Mouse (Mus musculus) kidney, postnatal 36 days (tissue): ENCODE results near the gene Tnfrsf23.
"Not testable (repeated sequence)": the region's sequence is repeated elsewhere in the genome, so short reads cannot be mapped to it uniquely, and the experiment has no call there.

Experiments used
- DNase-seq, 2 experiments: peaks; one replicate each; pipeline ENCODE4 v3.0.0; 2021 to 2022; ENCODE audit warnings: mixed read lengths in 2 of 2

The Tnfrsf23 gene

GRCm38 (mm10) chr7:143685359-143686067 is at the start of gene Tnfrsf23:
TSS of gene Tnfrsf23 (minus strand) at chr7:143685872.
- peak; percentile 83 to 86 for DNase-seq

- no peak for DNase-seq
Measured at GRCm38 (mm10) chr7:143733746-143734145, 48.1 kb upstream of the Tnfrsf23 start.

- DNase-seq, result peak; percentile 50 to 56
Measured at GRCm38 (mm10) chr7:143729886-143730285, 44.2 kb upstream of the Tnfrsf23 start.

GRCm38 (mm10) chr7:143726396-143726795 is 40.7 kb upstream of the Tnfrsf23 start:
- peak in 1 of 2 experiments; percentile 39 for DNase-seq

GRCm38 (mm10) chr7:143723841-143724240 is 38.2 kb upstream of the Tnfrsf23 start:
- DNase-seq, result no peak

DNA sequence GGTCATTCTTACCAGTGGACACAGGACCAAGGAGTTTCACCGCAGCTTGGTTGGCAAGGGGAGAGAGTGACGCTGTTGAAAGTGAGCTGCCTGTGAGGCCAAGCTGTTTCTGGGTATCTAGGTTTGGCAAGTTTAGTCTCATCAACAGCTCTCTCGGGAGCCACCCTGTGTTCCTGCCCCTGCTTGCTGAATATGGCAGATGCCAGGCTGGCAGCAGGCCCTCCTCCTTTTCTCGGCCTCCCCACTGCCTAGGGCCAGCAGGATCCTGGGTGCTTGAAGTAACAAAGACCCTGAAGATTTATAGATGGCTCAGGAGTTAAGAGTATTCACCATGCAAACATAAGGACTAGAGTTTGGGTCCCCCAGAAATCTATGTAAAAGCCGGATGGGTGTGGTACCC is 37.0 kb upstream of the Tnfrsf23 start:
- no peak for DNase-seq

- peak; percentile 45 to 47 for DNase-seq
Measured at GRCm38 (mm10) chr7:143717811-143718210, 32.1 kb upstream of the Tnfrsf23 start.

GRCm38 (mm10) chr7:143713421-143713820 is 27.7 kb upstream of the Tnfrsf23 start:
- DNase-seq, result no peak

GRCm38 (mm10) chr7:143712771-143713348 is 27.2 kb upstream of the Tnfrsf23 start:
- no peak for DNase-seq

DNA sequence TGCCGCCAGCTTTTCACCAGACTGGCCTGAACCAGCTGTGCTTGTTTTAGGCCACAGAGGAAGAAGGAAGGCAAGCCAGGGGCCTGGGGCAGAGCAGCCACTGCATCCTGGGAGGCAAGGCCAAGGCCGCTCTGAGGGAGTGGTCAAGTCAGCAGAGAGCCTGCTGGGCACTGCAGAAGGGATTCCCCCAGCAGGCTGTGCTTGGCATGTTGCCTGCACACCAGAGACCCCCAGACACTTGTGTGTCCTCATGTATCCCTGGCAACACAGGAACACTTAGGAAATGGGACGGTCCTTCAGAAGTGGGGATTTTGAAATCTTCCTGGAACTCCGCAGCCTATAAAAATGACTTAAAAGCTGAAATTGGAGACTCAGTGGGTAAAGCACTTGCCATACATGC is 26.4 kb upstream of the Tnfrsf23 start:
- DNase-seq, result peak; percentile 31 to 39

DNA sequence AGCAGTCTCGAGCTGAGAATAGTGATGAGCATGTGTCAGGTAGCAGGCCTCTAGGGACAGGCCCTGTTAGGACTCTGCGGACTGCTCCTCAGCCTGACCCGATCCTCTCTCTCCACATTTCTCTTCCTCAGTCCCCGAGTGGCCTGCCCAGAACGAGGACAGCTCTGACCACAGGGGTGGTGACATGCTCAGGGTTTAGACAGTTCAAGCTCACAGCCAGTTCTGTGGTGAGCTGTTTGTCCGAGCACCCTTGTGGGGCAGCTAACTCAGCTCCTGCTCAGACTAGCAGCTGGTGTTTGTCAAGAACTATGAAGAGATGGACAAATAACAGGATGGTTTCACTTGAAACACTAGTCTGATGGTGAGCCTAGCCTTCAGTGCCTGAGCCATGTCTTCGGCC is 25.7 kb upstream of the Tnfrsf23 start:
- DNase-seq, result peak; percentile 36 to 61

DNA sequence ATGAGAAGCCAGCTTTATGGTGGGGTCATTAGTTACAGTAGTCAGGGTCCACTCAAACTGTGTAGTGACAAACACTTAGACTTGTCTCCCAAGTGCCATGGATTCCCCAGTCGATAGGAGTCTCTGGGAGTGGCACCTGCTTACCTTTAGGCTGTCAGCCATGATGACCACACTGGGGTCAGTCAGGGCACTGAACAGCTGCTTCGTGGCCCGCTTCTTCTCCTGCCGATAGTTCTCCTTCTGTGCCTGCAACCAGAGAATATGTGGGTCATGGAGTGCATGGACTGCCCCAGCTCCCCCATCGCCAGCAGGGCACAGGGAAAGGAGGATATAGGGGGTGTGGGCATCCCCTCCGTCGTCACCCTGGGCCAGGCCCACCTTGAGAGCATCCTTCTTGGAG is 23.7 kb upstream of the Tnfrsf23 start:
- no peak for DNase-seq

GRCm38 (mm10) chr7:143706697-143707438 is 21.2 kb upstream of the Tnfrsf23 start:
- DNase-seq, result peak; percentile 95 to 97

DNA sequence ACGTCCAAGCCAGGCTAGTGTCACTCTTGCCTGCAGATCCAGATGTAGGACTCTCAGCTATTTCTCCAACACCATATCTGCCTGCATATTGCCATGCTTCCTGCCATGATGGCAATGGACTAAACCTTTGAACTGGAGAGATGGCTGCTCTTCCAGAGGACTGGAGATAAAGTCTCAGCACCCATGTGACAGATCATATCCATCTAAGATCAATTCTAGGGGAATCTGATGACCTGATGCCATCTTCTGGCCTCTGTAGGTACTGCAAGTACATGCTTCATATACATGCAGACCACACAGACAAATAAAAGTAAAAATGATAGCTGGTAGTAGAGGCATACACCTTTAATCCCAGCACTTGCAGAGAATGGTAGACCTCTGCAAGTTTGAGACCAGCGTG is 10.5 kb upstream of the Tnfrsf23 start:
- peak; percentile 37 to 70 for DNase-seq

GRCm38 (mm10) chr7:143694550-143694949 is 8.9 kb upstream of the Tnfrsf23 start:
- no peak for DNase-seq

- no peak for DNase-seq
Measured at GRCm38 (mm10) chr7:143692746-143693510, 7.3 kb upstream of the Tnfrsf23 start.

GRCm38 (mm10) chr7:143691909-143692308 is 6.2 kb upstream of the Tnfrsf23 start:
- no peak for DNase-seq

DNA sequence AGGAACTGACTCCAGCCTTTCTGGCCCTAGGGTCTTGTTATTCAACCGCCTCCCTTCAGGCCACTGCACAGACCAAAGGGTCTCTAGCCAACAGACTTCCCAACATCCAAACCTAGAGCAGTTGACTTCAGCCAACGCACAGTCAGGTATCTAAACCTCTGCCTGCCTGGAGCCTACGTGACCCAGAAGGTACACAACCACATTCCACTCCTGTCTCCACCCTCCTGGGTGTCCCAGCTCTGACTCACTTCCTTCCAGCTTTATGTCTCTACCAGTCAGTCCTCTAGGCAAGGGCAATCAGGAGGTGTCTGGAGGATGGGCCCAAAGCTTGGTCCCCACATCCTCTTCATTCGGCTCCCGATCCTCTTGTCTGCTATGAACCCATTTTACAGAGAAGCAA is 5.5 kb upstream of the Tnfrsf23 start:
- DNase-seq, result no peak

DNA sequence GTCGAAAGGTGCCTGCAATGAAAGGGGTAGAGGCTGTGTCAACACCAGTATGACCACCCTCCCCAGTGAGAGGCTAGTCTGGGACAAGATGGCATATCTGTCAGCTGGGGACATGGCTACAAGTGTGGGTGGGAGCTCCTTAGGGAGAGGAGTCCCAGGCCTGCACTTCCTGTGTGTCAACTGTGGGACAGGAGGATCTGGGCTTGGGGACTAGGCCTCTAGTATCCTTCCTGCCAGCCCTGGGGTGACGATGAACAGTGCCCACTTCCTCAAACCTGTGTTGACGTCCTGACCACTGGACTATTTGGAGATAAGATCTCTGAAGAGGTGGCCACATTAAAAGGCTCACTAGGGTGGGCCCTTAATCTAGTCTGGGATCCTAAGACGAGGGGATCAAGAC is 4.3 kb upstream of the Tnfrsf23 start:
- no peak for DNase-seq

- no peak for DNase-seq
Measured at GRCm38 (mm10) chr7:143689481-143689880, 3.8 kb upstream of the Tnfrsf23 start.

GRCm38 (mm10) chr7:143686676-143687075 is 1.0 kb upstream of the Tnfrsf23 start:
- DNase-seq, result not testable (repeated sequence)

DNA sequence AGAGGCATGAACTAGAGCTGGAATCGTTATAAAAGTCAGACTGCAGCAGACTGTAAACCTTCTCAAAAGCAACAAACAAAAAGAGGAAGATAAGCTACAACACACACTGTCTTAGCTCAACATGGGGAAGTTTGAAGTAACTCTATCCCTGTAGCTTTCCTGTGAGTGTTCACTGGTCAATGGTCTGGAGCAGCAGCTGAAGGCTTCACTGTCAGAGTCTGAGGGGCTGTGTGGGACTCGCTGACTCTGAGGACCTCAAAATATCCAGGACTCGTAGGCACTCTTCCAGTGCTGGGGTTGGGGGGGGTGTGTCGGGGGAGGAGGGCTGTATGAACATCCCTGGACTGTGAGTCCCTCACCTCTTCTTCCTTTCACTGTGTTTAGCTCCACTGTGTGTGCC is 519 bp upstream of the Tnfrsf23 start:
- not testable (repeated sequence) for DNase-seq

- peak; percentile 30 to 42 for DNase-seq
Measured at GRCm38 (mm10) chr7:143684569-143684968, 1.1 kb downstream of the Tnfrsf23 start.
